Mouse (Mus musculus): ENCODE measurements at regions not wholly inside any gene's neighbourhood (a gene's known extent, or its start where the extent isn't known, plus 50 kb on each side); places are given as distances from the start of the nearest gene placed in this dataset.

GRCm38 (mm10) chr2:46678366-46678765 is 1561.2 kb upstream of the Zeb2 start:
- H3K4me3 ChIP-seq = no peak overlapping the region
- H3K4me2 ChIP-seq = no peak overlapping the region
- no peak overlapping the region for H3K9ac ChIP-seq
- no peak for ATAC-seq (ENCODE audit: low FRiP score, low read depth)
- no peaks in the 10 kb centered on the region for H3K27me3 ChIP-seq
- H3K27ac ChIP-seq (replicated peaks) = no peak overlapping the region
- H3K36me3 ChIP-seq = no peaks in the 10 kb centered on the region
- WGBS = 68% methylated on average over 2 of the region's 2 CpGs
- H3K9me3 ChIP-seq = no peaks in the 10 kb centered on the region
- no peaks in the 10 kb centered on the region for H3K4me1 ChIP-seq (replicated peaks)

GRCm38 (mm10) chr2:46669517-46670291 is 1552.5 kb upstream of the Zeb2 start:
- H3K4me3 ChIP-seq = no peak overlapping the region
- H3K9me3 ChIP-seq = no peaks in the 10 kb centered on the region
- H3K27me3 ChIP-seq = no peaks in the 10 kb centered on the region
- peak; percentile 82 for ATAC-seq (ENCODE audit: low FRiP score, low read depth)
- no peak overlapping the region for H3K9ac ChIP-seq
- H3K27ac ChIP-seq (replicated peaks) = no peak overlapping the region
- no peak overlapping the region for H3K4me2 ChIP-seq
- H3K36me3 ChIP-seq = no peaks in the 10 kb centered on the region
- WGBS = 26% methylated on average over 13 of the region's 13 CpGs
- peaks cover 11% of the 10 kb centered on the region for H3K4me1 ChIP-seq (replicated peaks)

DNA sequence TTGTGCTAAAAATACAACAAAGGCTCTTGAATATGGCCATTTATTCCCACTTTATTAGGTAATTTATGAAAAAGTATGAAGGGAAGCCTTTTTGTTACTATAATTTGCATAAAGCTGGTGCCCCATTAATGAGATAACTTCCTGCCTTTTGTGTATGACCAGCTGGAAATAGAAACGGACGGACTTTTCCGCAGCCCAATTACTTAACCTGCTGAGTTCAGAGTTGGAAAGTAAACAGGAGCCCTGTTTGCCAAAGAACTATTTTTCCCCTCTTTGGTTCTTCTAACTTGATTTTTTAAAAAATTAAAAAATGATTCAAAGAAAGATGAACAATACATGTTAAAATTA is 1549.8 kb upstream of the Zeb2 start:
- Histone ChIP-seq H3K27me3 (no peaks in the 10 kb centered on the region), H3K4me1 (replicated peaks) (peaks cover 11% of the 10 kb centered on the region), H3K4me2 (peak overlapping the region; percentile 37; the same call in 1 of the 2 replicates), H3K4me3 (no peak overlapping the region), H3K9me3 (no peaks in the 10 kb centered on the region), H3K27ac (replicated peaks) (no peak overlapping the region), H3K9ac (no peak overlapping the region), H3K36me3 (no peaks in the 10 kb centered on the region)
- ATAC-seq (ENCODE audit: low FRiP score, low read depth) = peak; percentile 19; the same call in 1 of the 2 replicates
- 13% methylated on average over 3 of the region's 3 CpGs for WGBS

DNA sequence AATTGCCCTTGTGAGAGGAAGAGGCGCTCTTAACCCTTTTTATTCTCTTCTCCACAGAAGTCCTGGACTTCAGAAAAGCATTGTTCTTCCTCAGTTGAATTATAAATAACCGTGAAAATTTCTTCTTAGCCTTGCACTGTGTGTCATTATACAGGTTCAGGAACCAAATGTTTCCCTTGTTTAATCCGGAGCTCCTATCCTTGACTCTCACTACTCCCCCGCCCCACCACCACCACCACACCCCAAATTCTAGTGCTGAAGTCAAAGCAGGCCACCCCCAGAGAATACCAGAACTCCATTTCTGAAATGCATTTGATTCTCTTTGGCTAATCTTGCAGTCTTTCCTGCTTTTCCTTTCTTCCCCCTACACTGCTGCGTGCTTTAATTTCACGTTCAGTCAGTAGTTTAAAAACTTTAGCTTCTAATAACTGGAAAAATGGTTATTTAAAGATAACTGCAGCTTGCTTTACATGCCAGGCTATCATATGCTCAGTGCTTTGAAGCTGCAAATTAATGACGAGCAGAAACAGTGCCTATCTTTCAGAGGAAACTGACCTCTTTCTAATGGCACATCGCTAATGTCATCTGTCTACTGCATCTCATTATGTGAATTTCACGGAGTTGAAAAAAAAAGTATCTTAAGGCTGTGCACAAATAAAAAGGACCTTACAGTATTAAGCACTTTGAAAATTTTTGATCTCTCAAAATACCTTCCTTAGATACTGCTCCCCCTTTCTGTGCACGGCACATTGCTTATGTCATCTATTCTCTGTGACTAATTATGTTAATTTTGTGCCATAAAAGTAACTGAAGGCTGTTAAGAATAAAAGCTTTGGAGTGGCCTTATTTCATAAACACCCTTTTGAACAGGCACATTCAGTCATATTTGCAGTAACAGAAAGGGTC is 1549.1 kb upstream of the Zeb2 start:
- Histone ChIP-seq H3K27me3 (no peaks in the 10 kb centered on the region), H3K4me2 (peak overlapping the region; percentile 37), H3K27ac (replicated peaks) (no peak overlapping the region), H3K4me3 (no peak overlapping the region), H3K4me1 (replicated peaks) (peaks cover 11% of the 10 kb centered on the region), H3K9me3 (no peaks in the 10 kb centered on the region), H3K36me3 (no peaks in the 10 kb centered on the region), H3K9ac (no peak overlapping the region)
- ATAC-seq (ENCODE audit: low FRiP score, low read depth) = peak; percentile 74
- 11% methylated on average over 10 of the region's 10 CpGs for WGBS

DNA sequence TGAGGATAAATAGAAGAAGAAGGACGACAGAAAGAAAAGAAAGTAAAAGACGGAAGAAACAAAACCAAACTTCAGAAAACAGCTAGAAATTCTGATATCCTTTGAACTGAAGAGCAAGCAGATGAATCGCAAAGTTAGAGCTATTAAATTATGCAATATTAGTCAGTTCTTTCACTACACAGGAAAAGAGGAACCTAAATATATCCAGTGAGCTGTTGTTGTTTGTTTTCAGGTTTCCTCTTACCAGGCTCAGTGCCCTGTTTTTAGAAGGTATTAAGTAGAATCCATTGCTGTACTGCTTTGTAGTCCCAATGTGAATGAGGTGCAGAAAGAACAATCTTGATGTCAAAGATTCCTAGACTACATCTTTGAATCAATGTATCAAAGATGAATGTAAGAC is 1544.7 kb upstream of the Zeb2 start:
- no peak overlapping the region for H3K4me2 ChIP-seq
- no peaks in the 10 kb centered on the region for H3K9me3 ChIP-seq
- WGBS = 84% methylated on average over 3 of the region's 3 CpGs
- H3K9ac ChIP-seq = no peak overlapping the region
- H3K36me3 ChIP-seq = no peaks in the 10 kb centered on the region
- ATAC-seq (ENCODE audit: low FRiP score, low read depth) = no peak
- no peak overlapping the region for H3K27ac ChIP-seq (replicated peaks)
- H3K4me3 ChIP-seq = no peak overlapping the region
- no peaks in the 10 kb centered on the region for H3K27me3 ChIP-seq
- H3K4me1 ChIP-seq (replicated peaks) = peaks cover 10% of the 10 kb centered on the region

DNA sequence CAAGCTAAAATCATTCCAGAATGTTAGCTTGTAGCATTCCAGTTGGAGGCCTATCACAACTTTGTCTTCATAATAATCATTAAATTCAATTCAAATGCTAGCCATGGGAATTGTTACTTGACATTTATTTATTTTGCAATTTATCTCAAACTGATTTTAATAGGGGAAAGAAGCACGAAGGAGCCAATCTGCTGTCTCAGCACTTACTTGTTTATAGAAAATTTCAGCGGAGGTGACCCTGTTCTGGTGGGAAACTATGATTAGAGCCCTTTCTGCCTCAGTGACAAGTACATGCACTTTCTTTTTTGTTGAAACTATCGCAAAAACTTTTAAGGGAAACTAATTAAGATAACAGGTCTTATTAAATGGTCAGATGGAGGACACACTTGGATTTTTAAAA is 1543.4 kb upstream of the Zeb2 start:
- H3K4me1 ChIP-seq (replicated peaks) = no peaks in the 10 kb centered on the region
- no peak overlapping the region for H3K9ac ChIP-seq
- H3K27me3 ChIP-seq = no peaks in the 10 kb centered on the region
- no peak for ATAC-seq (ENCODE audit: low FRiP score, low read depth)
- no peak overlapping the region for H3K4me3 ChIP-seq
- H3K4me2 ChIP-seq = no peak overlapping the region
- H3K36me3 ChIP-seq = no peaks in the 10 kb centered on the region
- 74% methylated on average over 3 of the region's 3 CpGs for WGBS
- H3K27ac ChIP-seq (replicated peaks) = no peak overlapping the region
- H3K9me3 ChIP-seq = no peaks in the 10 kb centered on the region

- H3K27ac ChIP-seq (replicated peaks) = no peak overlapping the region
- H3K27me3 ChIP-seq = no peaks in the 10 kb centered on the region
- no peak for ATAC-seq (ENCODE audit: low FRiP score, low read depth)
- H3K4me1 ChIP-seq (replicated peaks) = no peaks in the 10 kb centered on the region
- no peaks in the 10 kb centered on the region for H3K9me3 ChIP-seq
- H3K9ac ChIP-seq = no peak overlapping the region
- 73% methylated on average over 1 of the region's 1 CpGs for whole genome bisulfite sequencing
- H3K36me3 ChIP-seq = no peaks in the 10 kb centered on the region
- H3K4me3 ChIP-seq = no peak overlapping the region
- no peak overlapping the region for H3K4me2 ChIP-seq
Measured at GRCm38 (mm10) chr2:46655289-46655688, 1538.1 kb upstream of the Zeb2 start.

DNA sequence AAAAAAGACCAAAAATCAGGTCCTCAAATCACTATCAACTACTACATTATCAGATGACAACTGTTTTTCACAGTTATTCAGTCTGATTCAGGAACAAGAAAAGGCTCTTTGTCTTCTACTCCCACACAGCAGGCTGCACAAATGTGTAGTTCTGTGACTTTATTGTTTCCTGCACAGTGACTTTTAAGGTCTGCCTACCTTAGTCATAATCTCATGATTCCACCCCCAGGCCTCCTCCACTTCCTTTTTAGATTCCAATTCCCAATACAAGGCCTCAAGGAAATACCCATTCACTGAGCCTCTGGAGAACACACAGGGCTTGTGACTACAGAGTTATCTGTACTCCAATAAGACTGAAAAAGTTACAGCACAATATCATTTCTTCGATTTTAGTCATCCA is 1535.4 kb upstream of the Zeb2 start:
- H3K9me3 ChIP-seq = no peaks in the 10 kb centered on the region
- WGBS = 84% methylated on average over 1 of the region's 1 CpGs
- no peaks in the 10 kb centered on the region for H3K27me3 ChIP-seq
- no peaks in the 10 kb centered on the region for H3K4me1 ChIP-seq (replicated peaks)
- H3K27ac ChIP-seq (replicated peaks) = no peak overlapping the region
- H3K9ac ChIP-seq = no peak overlapping the region
- ATAC-seq (ENCODE audit: low FRiP score, low read depth) = no peak
- H3K4me3 ChIP-seq = no peak overlapping the region
- H3K4me2 ChIP-seq = no peak overlapping the region
- H3K36me3 ChIP-seq = no peaks in the 10 kb centered on the region

DNA sequence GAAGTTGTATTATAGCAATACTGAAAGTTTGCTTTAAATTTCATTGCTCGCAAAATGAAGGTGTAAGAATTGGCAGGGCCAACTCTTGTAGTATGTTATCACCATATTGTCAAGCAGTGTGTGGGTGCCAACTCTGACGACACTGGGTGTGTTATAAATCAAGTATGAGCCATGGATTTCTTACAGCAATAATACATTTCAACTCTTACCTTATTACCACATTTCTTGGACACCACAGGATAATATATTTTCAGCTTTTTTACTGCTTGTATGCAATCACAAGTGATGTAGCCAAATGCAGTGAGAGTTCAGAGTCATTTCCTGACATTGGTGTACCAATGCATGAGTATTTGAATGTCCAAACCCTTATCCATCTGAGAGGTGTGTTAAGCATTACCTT is 1529.2 kb upstream of the Zeb2 start:
- Histone ChIP-seq H3K27me3 (no peaks in the 10 kb centered on the region), H3K36me3 (no peaks in the 10 kb centered on the region), H3K9ac (no peak overlapping the region), H3K9me3 (no peaks in the 10 kb centered on the region), H3K4me3 (no peak overlapping the region), H3K4me2 (no peak overlapping the region), H3K27ac (replicated peaks) (no peak overlapping the region), H3K4me1 (replicated peaks) (no peaks in the 10 kb centered on the region)
- ATAC-seq (ENCODE audit: low FRiP score, low read depth) = no peak
- 88% methylated on average over 2 of the region's 2 CpGs for WGBS

- WGBS = 76% methylated on average over 2 of the region's 2 CpGs
- ATAC-seq (ENCODE audit: low FRiP score, low read depth) = no peak
- Histone ChIP-seq H3K9ac (no peak overlapping the region), H3K27me3 (no peaks in the 10 kb centered on the region), H3K4me3 (no peak overlapping the region), H3K4me2 (no peak overlapping the region), H3K4me1 (replicated peaks) (no peaks in the 10 kb centered on the region), H3K9me3 (no peaks in the 10 kb centered on the region), H3K36me3 (no peaks in the 10 kb centered on the region), H3K27ac (replicated peaks) (no peak overlapping the region)
Measured at GRCm38 (mm10) chr2:46609217-46609616, 1492.0 kb upstream of the Zeb2 start.

- Histone ChIP-seq H3K4me2 (no peak overlapping the region), H3K9me3 (no peaks in the 10 kb centered on the region), H3K27me3 (no peaks in the 10 kb centered on the region), H3K4me3 (no peak overlapping the region), H3K4me1 (replicated peaks) (no peaks in the 10 kb centered on the region), H3K36me3 (no peaks in the 10 kb centered on the region), H3K9ac (no peak overlapping the region), H3K27ac (replicated peaks) (no peak overlapping the region)
- WGBS = 68% methylated on average over 2 of the region's 2 CpGs
- ATAC-seq (ENCODE audit: low FRiP score, low read depth) = no peak
Measured at GRCm38 (mm10) chr2:46581773-46582172, 1464.6 kb upstream of the Zeb2 start.

DNA sequence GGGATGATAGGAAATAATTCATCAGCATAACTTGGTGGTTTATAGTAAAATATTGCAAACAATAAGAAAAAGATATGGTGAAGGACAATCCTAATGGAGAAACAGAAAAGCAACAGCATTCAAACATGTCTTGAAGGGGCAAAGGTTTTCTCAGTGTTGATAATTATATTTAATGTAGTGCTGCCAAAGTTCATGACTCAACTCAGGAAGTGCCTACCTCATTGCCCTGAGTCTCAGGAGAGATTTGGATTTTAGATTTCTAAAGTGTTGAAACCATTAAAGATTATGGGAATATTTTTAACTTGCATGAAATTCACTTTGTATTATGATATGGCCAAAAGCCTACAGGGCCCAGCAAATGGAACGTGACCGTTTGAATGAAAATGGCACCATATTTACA is 1453.2 kb upstream of the Zeb2 start:
- WGBS = 95% methylated on average over 2 of the region's 2 CpGs
- H3K4me1 ChIP-seq (replicated peaks) = no peaks in the 10 kb centered on the region
- H3K9me3 ChIP-seq = no peaks in the 10 kb centered on the region

More for the DNA sequence above, 1453.2 kb upstream of the Zeb2 start:
- no peaks in the 10 kb centered on the region for H3K36me3 ChIP-seq
- ATAC-seq (ENCODE audit: low FRiP score, low read depth) = no peak
- H3K27me3 ChIP-seq = no peaks in the 10 kb centered on the region
- H3K9ac ChIP-seq = no peak overlapping the region
- H3K27ac ChIP-seq (replicated peaks) = no peak overlapping the region
- no peak overlapping the region for H3K4me3 ChIP-seq
- H3K4me2 ChIP-seq = no peak overlapping the region

Data from hindbrain, embryonic 15.5 days (tissue).